Mouse (Mus musculus): ENCODE measurements around the gene Ndufv3. TPM values are rescaled to one million over a fixed set of nuclear protein-coding genes. Genes with fewer than 3 reads are reported as not detected.
A peak's percentile ranks its signal among the peaks of the same experiment; 100 is the strongest.

Gene Ndufv3
- polyA plus RNA-seq, 1 experiment from 2014 or later, result 250 TPM

- Histone ChIP-seq H3K27ac (ENCODE audit: low read depth, low read length) (no peak overlapping the region), H3K36me3 (ENCODE audit: control insufficient read depth, insufficient read depth, low read length) (peaks cover 7% of the 10 kb centered on the region; the same call in 1 of the 2 replicates), H3K4me3 (ENCODE audit: low read depth, low read length) (no peak overlapping the region), H3K27me3 (ENCODE audit: control insufficient read depth, insufficient read depth, low read length) (no peaks in the 10 kb centered on the region), H3K4me1 (ENCODE audit: control insufficient read depth, insufficient read depth, low read length) (no peaks in the 10 kb centered on the region), H3K9ac (ENCODE audit: low read length) (no peak overlapping the region), H3K9me3 (ENCODE audit: control insufficient read depth, low read length) (no peaks in the 10 kb centered on the region), H3K4me2 (ENCODE audit: low read depth) (no peak overlapping the region)
- WGBS, result 53% methylated on average over 5 of the region's 5 CpGs
- ATAC-seq (ENCODE audit: insufficient read depth, low FRiP score, low TSS enrichment), result no peak
- no peak for DNase-seq (ENCODE audit: low spot score)
Observed at GRCm38 (mm10) chr17:31505013-31505412, 14.9 kb upstream of the Ndufv3 start.

GRCm38 (mm10) chr17:31506282-31506681 lies 13.6 kb upstream of the Ndufv3 start:
- no peak for ATAC-seq (ENCODE audit: insufficient read depth, low FRiP score, low TSS enrichment)
- 89% methylated on average over 7 of the region's 7 CpGs for WGBS
- DNase-seq (ENCODE audit: low spot score), result no peak

GRCm38 (mm10) chr17:31510944-31511343 lies 9.0 kb upstream of the Ndufv3 start:
- Histone ChIP-seq H3K4me1 (ENCODE audit: control insufficient read depth, insufficient read depth, low read length) (peaks cover 7% of the 10 kb centered on the region), H3K27ac (ENCODE audit: low read depth, low read length) (no peak overlapping the region), H3K9ac (ENCODE audit: low read length) (no peak overlapping the region), H3K9me3 (ENCODE audit: control insufficient read depth, low read length) (no peaks in the 10 kb centered on the region), H3K36me3 (ENCODE audit: control insufficient read depth, insufficient read depth, low read length) (no peaks in the 10 kb centered on the region; the same call in 1 of the 2 replicates), H3K4me3 (ENCODE audit: low read depth, low read length) (peak overlapping the region; percentile 68; the same call in 1 of the 2 replicates), H3K27me3 (ENCODE audit: control insufficient read depth, insufficient read depth, low read length) (no peaks in the 10 kb centered on the region), H3K4me2 (ENCODE audit: low read depth) (peak overlapping the region; percentile 68)
- DNase-seq (ENCODE audit: low spot score), result no peak
- no peak for ATAC-seq (ENCODE audit: insufficient read depth, low FRiP score, low TSS enrichment)
- WGBS, result 93% methylated on average over 6 of the region's 6 CpGs

More at GRCm38 (mm10) chr17:31506282-31506681, 13.6 kb upstream of the Ndufv3 start:
- Histone ChIP-seq H3K9ac (ENCODE audit: low read length) (no peak overlapping the region), H3K9me3 (ENCODE audit: control insufficient read depth, low read length) (no peaks in the 10 kb centered on the region), H3K27me3 (ENCODE audit: control insufficient read depth, insufficient read depth, low read length) (no peaks in the 10 kb centered on the region), H3K4me3 (ENCODE audit: low read depth, low read length) (no peak overlapping the region), H3K4me1 (ENCODE audit: control insufficient read depth, insufficient read depth, low read length) (peaks cover 1% of the 10 kb centered on the region), H3K36me3 (ENCODE audit: control insufficient read depth, insufficient read depth, low read length) (peaks cover 7% of the 10 kb centered on the region; the same call in 1 of the 2 replicates), H3K27ac (ENCODE audit: low read depth, low read length) (no peak overlapping the region), H3K4me2 (ENCODE audit: low read depth) (no peak overlapping the region)

GRCm38 (mm10) chr17:31511792-31512495 lies 8.0 kb upstream of the Ndufv3 start:
- Histone ChIP-seq H3K27me3 (ENCODE audit: control insufficient read depth, insufficient read depth, low read length) (no peaks in the 10 kb centered on the region), H3K9me3 (ENCODE audit: control insufficient read depth, low read length) (no peaks in the 10 kb centered on the region), H3K4me1 (ENCODE audit: control insufficient read depth, insufficient read depth, low read length) (peaks cover 7% of the 10 kb centered on the region), H3K4me2 (ENCODE audit: low read depth) (peak overlapping the region; percentile 68), H3K4me3 (ENCODE audit: low read depth, low read length) (peak overlapping the region; percentile 68), H3K36me3 (ENCODE audit: control insufficient read depth, insufficient read depth, low read length) (no peaks in the 10 kb centered on the region; the same call in 1 of the 2 replicates), H3K9ac (ENCODE audit: low read length) (peak overlapping the region; percentile 59), H3K27ac (ENCODE audit: low read depth, low read length) (peak overlapping the region; percentile 62)
- DNase-seq (ENCODE audit: low spot score) (peak; percentile 95), ATAC-seq (ENCODE audit: insufficient read depth, low FRiP score, low TSS enrichment) (peak; percentile 96)
- WGBS, result under 1% methylated on average over 56 of the region's 56 CpGs

GRCm38 (mm10) chr17:31512593-31512992 lies 7.3 kb upstream of the Ndufv3 start:
- Histone ChIP-seq H3K9ac (ENCODE audit: low read length) (peak overlapping the region; percentile 59), H3K4me3 (ENCODE audit: low read depth, low read length) (peak overlapping the region; percentile 68), H3K27me3 (ENCODE audit: control insufficient read depth, insufficient read depth, low read length) (no peaks in the 10 kb centered on the region), H3K4me1 (ENCODE audit: control insufficient read depth, insufficient read depth, low read length) (peaks cover 7% of the 10 kb centered on the region), H3K4me2 (ENCODE audit: low read depth) (peak overlapping the region; percentile 68), H3K27ac (ENCODE audit: low read depth, low read length) (no peak overlapping the region; the same call in 1 of the 2 replicates), H3K36me3 (ENCODE audit: control insufficient read depth, insufficient read depth, low read length) (no peaks in the 10 kb centered on the region; the same call in 1 of the 2 replicates), H3K9me3 (ENCODE audit: control insufficient read depth, low read length) (no peaks in the 10 kb centered on the region)
- 23% methylated on average over 6 of the region's 6 CpGs for WGBS
- DNase-seq (ENCODE audit: low spot score), result no peak
- peak; percentile 10; the same call in 1 of the 2 replicates for ATAC-seq (ENCODE audit: insufficient read depth, low FRiP score, low TSS enrichment)

- Histone ChIP-seq H3K27me3 (ENCODE audit: control insufficient read depth, insufficient read depth, low read length) (no peaks in the 10 kb centered on the region), H3K4me2 (ENCODE audit: low read depth) (no peak overlapping the region), H3K9me3 (ENCODE audit: control insufficient read depth, low read length) (no peaks in the 10 kb centered on the region), H3K27ac (ENCODE audit: low read depth, low read length) (no peak overlapping the region), H3K9ac (ENCODE audit: low read length) (no peak overlapping the region), H3K4me3 (ENCODE audit: low read depth, low read length) (no peak overlapping the region), H3K36me3 (ENCODE audit: control insufficient read depth, insufficient read depth, low read length) (no peaks in the 10 kb centered on the region), H3K4me1 (ENCODE audit: control insufficient read depth, insufficient read depth, low read length) (peaks cover 7% of the 10 kb centered on the region)
- 66% methylated on average over 1 of the region's 1 CpGs for WGBS
- DNase-seq (ENCODE audit: low spot score) (no peak), ATAC-seq (ENCODE audit: insufficient read depth, low FRiP score, low TSS enrichment) (no peak)
Observed at GRCm38 (mm10) chr17:31514696-31515095, 5.2 kb upstream of the Ndufv3 start.

GRCm38 (mm10) chr17:31519344-31519945 lies 470 bp upstream of the Ndufv3 start:
- Histone ChIP-seq H3K4me2 (ENCODE audit: low read depth) (peak overlapping the region; percentile 83), H3K4me3 (ENCODE audit: low read depth, low read length) (peak overlapping the region; percentile 82), H3K9ac (ENCODE audit: low read length) (no peak overlapping the region), H3K27me3 (ENCODE audit: control insufficient read depth, insufficient read depth, low read length) (no peaks in the 10 kb centered on the region), H3K4me1 (ENCODE audit: control insufficient read depth, insufficient read depth, low read length) (peaks cover 6% of the 10 kb centered on the region; the same call in 1 of the 2 replicates), H3K36me3 (ENCODE audit: control insufficient read depth, insufficient read depth, low read length) (0 out of 2 replicates have a peak, but pooled peaks cover 2% of the 10 kb centered on the region), H3K27ac (ENCODE audit: low read depth, low read length) (no peak overlapping the region), H3K9me3 (ENCODE audit: control insufficient read depth, low read length) (no peaks in the 10 kb centered on the region)
- ATAC-seq (ENCODE audit: insufficient read depth, low FRiP score, low TSS enrichment) (peak; percentile 68), DNase-seq (ENCODE audit: low spot score) (no peak)
- 1% methylated on average over 7 of the region's 7 CpGs for WGBS

- Histone ChIP-seq H3K4me3 (ENCODE audit: low read depth, low read length) (peak overlapping the region; percentile 82), H3K36me3 (ENCODE audit: control insufficient read depth, insufficient read depth, low read length) (0 out of 2 replicates have a peak, but pooled peaks cover 2% of the 10 kb centered on the region), H3K27me3 (ENCODE audit: control insufficient read depth, insufficient read depth, low read length) (no peaks in the 10 kb centered on the region), H3K9ac (ENCODE audit: low read length) (no peak overlapping the region), H3K27ac (ENCODE audit: low read depth, low read length) (no peak overlapping the region), H3K9me3 (ENCODE audit: control insufficient read depth, low read length) (no peaks in the 10 kb centered on the region), H3K4me2 (ENCODE audit: low read depth) (peak overlapping the region; percentile 83), H3K4me1 (ENCODE audit: control insufficient read depth, insufficient read depth, low read length) (peaks cover 6% of the 10 kb centered on the region; the same call in 1 of the 2 replicates)
- 21% methylated on average over 3 of the region's 3 CpGs for WGBS
- DNase-seq (ENCODE audit: low spot score) (no peak), ATAC-seq (ENCODE audit: insufficient read depth, low FRiP score, low TSS enrichment) (no peak)
Observed at GRCm38 (mm10) chr17:31520895-31521294, 980 bp downstream of the Ndufv3 start.
